Mouse (Mus musculus): ENCODE data around the gene Timm8a2. TPM values are rescaled to one million over a fixed set of nuclear protein-coding genes. Genes with fewer than 3 reads are reported as not detected.
A peak's percentile ranks its signal among the peaks of the same experiment; 100 is the strongest.
"Not testable (repeated sequence)": the region's sequence is repeated elsewhere in the genome, so short reads cannot be mapped to it uniquely, and the experiment has no call there.

Timm8a2 gene
- total RNA-seq, 2 experiments from 2014 or later: 0.40 TPM; not detected in 1

DNA sequence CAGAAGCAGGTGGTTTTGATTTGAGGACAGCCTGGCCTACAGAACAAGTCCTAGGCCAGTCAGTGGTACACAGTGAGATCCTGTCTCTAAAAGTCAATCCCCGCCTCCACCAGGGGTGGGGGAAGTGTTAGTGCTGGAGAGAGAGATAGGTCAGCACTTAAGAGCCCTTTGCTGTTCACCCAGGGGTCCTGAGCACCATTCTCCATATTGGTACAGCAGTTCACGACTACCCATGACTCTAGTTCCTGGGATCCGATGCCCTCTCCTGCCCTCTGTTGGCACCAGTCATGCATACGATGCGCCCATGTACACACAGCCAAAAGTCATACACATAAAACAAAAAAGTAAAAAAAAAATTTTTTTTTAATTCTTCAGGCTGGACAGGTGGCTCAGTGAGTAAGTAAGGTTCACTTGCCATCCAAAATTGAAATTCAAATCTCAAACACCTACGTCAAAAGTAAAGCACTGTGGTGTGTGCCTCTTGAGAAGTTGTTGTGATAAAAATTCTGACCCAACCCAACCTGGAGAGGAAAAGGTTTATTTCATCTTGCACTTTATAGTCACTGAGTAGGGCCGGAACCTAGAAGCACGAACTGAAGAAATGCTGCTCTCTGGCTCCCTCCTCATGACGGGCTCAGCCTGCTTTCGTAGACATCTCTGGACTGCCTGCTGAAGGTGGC lies 28.1 kb downstream of the Timm8a2 start:
- DNase-seq: no peak

DNA sequence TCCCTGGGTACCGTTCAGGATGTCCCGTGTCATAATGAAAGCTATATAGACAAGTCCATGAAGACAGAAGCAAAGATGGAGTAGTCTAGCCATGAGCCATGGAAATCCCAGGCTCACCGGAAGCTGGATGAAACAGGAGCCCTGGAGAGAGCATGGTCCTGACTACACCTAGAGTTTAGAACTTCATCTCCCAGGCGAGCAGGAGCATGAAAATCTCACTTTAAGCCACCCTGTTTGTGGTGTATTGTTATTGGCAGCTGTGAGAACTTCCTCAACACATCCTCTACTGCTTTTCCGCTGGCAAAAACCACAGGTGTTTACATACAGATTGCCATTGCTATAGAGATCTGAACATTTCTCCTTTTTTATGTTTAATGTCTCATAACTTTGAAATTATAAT lies 29.1 kb downstream of the Timm8a2 start:
- no peak for DNase-seq

DNA sequence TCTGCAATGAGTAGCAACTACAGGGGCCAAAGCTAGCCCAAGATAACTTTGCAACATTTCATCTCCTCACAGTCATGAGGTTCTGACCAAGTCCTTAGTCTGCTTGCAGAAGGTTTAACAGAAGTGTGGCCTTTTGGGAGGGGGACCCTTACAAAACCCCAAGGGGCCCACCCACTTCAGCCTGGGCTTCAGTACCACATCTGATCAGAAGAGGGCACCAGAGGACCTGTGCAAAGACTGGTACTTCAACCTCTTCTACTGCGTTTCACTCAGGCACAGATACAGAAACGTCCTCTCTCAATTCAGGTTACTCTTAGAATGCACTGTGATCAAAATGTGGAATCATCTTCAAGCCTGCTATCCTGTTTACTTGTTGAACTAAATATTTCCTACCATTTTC lies 30.0 kb downstream of the Timm8a2 start:
- DNase-seq: peak; percentile 60

DNA sequence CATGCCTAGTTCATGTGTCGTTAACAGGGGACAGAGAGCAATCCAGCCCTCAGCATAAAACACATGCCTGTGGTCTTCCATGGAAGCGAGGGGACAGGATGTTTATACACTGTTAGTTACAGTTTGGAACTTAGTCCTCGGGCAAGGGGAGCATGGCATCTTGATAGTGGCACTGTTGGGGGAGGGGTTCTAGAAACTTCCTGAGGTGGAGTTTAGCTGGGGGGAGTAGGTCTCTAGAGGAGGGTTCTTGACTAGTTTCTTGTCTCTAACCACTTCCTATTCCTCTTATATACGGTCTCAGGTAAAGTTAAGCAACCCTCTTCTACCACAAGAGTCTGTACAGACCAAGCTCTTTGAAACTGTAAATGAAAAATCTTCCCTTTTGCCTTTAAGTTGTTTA lies 31.8 kb downstream of the Timm8a2 start:
- DNase-seq: no peak

DNA sequence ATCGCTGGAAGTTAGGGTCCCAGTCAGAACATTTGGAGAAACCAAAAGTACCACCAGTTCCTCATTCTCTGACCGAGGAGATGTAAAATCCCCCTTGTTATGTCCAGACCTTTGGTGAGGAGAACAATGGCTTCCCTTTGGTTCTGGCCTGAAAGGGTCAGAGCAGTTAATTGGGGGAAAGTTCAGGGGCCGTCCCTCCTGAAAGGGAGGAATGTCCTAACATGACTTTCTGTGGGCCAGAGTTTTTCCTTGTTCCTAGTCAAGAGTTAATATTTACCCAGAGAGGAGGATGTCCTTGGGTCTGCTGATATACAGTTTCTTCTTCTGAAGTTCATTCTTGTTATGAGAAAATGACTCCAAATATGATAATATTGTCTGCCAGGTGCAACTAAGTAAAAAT lies 33.6 kb downstream of the Timm8a2 start:
- DNase-seq: not testable (repeated sequence)

DNA sequence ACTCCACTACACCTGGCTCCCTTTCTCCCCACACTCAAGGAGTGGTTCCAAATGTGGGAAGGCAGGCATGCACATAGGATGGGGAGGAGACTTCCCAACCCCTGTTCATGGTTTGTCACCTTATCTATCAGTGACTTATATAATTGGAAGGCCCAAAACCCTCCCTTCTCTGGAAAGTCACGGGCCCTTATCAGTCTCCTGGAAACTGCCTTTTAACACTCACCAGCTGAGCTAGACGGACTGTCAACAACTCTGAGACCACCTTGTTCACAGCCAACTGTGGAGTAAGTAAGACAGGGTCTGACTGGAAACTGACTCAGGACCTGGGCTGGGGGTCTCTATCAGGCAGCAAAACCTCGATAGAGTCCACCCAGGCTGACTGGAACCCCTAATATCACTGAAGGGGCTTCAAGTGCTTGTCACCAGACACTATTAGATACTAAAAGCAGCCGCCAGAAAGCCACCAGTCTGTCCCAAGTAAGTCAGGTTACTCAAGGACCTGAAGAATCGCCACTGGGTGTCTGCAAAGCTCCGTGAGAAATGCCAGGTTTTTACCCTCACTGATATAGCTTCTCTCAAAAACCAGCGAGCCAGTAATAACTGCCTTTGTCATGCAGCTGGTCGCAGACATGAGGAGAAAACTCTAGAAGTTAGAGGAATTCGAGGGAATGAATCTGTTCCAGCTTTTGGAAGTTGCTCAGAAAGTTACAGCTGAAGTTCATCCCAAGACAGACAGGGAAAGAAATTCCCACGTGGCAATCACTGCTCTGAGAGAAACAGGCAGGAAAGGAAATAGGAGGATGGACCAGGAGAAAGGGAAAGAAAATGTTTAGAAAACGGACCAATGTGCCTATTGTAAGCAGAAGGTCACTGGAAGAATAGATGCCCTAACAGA lies 34.6 kb downstream of the Timm8a2 start:
- no peak for DNase-seq

DNA sequence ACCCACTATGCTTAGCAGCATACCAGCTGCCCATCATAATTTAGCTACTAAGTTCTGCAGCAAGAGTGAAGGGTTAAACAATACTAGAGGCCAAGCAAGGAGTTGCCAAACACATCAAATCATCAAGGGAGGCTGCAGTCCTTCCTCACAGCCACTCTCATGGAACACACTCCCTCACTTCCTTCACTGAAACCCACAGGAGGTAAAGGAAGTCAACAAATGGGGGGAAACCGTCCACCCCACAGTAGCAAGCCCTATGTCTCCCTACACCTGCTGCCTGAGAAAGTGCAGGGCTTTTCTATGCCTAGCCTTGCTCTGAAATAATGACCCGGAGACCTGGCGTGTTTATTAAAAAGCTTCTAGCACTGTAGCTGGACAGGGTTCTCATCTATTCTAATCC lies 35.5 kb downstream of the Timm8a2 start:
- DNase-seq: no peak

DNA sequence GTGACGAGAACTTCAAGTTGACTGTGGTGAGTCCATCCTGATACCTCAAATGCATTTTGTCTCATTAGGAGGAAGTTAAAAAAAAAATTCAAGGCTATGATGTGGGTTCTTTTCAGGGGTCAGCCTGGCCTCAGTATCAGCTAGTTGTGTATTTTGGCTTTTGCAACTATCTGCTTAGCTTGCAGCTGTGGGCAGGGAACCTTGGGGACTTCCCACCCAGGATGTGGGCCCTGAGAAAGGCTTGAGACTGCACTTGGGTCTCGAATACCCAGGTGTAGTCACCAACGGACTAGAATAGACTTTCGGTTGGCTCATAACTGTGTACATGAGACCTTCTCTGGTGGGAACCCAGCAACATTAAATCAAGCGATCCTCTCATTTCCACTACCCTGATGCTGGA lies 38.9 kb downstream of the Timm8a2 start:
- DNase-seq: no peak

DNA sequence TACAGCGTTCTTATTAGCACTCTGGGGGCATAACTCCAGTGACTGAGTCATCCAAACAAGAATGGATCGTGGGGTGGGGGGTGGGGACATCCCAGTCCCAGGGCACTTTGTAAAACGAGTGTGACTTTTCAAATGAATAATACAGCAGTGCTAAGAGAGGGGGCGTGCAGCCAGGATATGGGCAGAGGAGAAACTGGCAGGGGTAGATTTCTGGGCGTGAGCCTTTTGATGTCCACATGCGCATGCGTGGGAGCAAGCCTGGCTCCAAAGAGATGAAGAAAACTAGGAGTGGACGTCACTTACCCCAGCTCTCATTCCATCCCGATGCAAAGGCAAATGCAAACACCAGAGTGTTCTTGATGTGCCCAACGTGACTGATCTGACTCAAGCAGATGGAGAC lies 39.9 kb downstream of the Timm8a2 start:
- DNase-seq: no peak

DNA sequence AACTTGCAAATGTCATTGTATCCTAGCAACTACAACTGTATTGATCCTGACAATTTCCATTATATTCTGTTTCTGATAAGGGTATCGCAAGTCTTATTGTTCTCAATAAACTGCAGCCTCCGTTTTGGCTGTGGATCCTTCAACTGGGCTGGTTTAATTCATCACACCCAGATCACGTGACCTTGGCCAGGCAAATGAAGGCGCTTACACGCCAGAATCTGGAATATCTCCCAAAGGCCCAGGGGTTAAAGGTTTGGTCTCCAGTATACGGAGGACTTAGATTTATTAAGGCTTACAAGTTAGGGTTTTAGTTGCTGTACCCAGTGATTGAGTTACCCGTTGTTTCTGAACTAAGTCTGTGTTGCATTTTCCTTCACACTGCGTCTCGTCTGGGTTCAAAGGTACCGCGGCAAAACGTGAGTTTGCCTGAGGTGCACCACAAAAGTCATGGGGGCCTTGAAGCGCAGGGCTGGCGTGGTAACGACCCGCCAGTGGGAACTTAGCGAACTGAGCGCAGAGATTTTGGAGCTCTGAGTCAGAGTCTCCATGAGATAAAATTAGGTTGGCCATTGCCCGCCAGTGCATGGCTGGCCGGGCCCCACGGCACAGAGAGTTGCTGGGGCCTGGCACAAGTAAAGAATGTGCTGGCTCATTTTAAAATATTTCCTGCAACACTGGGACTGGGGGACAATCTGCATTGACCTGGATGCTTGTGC lies 41.2 kb downstream of the Timm8a2 start:
- no peak for DNase-seq

DNA sequence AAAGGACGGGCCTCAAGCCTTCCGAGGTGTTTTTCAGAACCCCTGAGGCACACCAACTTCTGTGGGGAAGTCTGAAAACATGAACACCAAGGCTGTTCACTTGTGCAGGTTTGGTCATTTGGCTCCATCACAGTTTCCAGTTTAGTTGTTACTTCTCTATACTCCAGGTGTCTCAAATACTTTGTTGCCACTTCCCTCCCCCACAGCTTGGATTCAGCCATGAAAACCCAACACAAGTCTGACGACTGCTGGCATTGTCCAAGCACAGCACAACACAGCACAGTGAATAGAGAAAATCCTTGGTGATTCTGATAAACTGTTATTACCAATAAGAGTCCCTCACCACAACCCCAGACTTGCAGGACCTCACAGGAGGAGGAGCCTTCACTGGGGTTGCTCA lies 42.5 kb downstream of the Timm8a2 start:
- DNase-seq: no peak

DNA sequence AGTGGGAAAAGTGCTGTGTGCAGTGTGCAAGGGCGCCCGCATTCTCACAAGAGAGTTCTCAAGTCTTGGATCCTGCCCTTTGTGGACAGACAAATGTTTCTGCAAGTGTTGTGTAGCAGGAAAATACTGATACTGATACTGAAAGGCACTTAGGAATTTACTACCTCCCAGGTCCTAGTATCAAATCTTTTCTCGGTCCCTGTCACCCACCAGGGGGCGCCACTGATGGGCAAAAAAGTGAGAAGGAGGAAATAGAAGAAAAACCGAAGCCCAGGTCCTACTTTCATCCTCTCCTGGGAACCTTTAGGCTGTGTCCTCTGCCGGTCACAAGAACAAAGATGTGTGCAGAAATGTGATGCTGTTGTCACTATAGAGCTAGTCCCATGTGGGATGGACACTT lies 45.0 kb downstream of the Timm8a2 start:
- DNase-seq: peak; percentile 28 to 41

DNA sequence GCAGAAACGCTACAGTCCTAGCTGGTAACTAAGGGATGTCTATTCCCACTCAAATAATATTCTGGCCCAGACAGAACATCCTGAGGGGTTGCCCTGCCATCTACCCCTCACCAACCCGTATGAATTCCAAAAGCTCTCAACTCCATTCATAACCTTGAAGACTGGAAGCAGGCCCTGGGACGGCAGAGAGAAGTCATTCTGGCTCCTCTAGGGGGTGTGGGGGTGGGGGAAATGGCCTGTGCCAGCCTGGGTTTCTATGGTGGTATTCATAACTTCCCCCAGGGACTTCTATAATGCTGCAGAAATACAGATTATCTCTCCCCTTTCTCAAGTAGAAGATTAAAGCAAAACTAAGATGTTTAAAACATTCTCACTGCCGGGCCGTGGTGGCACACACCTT lies 45.4 kb downstream of the Timm8a2 start:
- DNase-seq: no peak

DNA sequence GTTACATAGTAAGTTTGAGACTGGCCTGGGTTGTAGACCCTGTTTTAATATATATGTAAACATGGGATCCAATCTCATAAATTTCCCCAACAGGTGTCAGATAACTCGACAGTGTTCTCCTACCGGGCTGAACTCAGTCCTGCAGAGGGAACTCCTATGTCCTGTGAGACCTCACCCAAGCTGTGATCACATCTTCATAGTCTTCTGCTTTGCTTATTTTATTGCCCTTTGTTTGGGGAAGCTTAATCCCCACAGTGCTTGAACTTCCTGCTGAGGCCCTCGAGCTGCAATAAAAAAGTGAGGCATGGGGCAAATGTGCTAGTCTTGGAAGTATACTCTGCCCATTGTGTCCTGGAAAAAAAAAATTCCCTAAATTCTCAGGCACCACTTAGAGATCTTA lies 46.8 kb downstream of the Timm8a2 start:
- no peak for DNase-seq

DNA sequence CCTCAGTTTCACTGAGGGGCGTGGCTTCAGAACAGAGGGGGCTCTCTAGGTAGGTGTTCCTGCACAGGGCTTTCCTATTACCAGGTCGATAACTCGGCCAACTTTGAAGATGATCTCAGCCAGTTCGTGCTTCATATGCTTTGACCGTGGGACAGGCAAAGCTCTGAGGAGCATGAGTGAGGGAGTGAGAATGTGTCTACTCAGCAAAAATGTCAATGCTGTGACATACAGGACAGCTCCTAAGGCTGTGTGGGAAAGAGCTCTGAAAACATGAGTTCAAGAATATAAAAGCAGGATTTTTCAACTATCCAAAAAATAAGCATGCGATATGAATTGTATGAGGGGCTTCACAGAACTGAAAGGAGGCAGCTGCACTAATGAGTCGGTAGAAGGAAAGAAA lies 49.0 kb downstream of the Timm8a2 start:
- DNase-seq: no peak

DNA sequence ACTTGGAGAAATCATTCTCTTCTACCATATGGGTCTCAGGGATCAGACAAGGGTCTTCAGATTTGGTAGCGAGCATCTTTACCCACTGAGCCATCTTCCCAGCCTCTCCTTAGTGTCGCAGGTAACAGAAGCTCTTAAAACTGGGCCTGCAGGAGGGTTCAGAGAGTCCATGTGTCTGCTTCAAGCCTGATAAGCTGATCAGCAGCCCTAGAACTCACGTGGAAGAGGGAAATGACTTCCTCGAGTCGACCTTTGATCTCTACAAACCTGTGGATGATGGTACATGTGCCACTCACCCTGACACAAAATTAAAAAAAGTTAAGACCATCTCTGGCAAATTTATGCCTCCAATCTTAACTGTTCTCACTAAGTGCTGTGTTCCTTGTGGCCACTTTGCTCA lies 53.5 kb downstream of the Timm8a2 start:
- DNase-seq: no peak

Other genes starting within 250 kb of the Timm8a2 start
- 100 to 1,000 TPM; 202 to 212 TPM for gene Dock9, start 236.8 kb upstream of the Timm8a2 start, total RNA-seq (2021)
- 10 to 100 TPM; 47.8 to 48.9 TPM for gene Ubac2, start 156.1 kb upstream of the Timm8a2 start, total RNA-seq (2021)
- gene Gpr18, start 118.9 kb upstream of the Timm8a2 start, total RNA-seq (2021): not detected
- under 1 TPM; 0.77 to 0.81 TPM for gene Gpr183, start 69.5 kb upstream of the Timm8a2 start, total RNA-seq (2021)
- gene Tm9sf2, start 72.4 kb downstream of the Timm8a2 start, total RNA-seq (2021): 100 to 1,000 TPM; 103 to 111 TPM
- 10 to 100 TPM; 24.1 to 29.9 TPM for gene Clybl, start 147.0 kb downstream of the Timm8a2 start, total RNA-seq (2021)